Mouse (Mus musculus): ENCODE measurements around the gene Fam228b. TPM values are rescaled to one million over a fixed set of nuclear protein-coding genes. Genes with fewer than 3 reads are reported as not detected.
"Not testable (repeated sequence)": the region's sequence is repeated elsewhere in the genome, so short reads cannot be mapped to it uniquely, and the experiment has no call there.

The Fam228b gene
- 2.2 and 2.6 TPM in 2 replicates for polyA plus RNA-seq (2016; fragmentation: Nextera tagmentation; extraction: Ambion mirVana)

GRCm38 (mm10) chr12:4768492-4769332 lies at the start of gene Fam228b, which contains the start of gene Pfn4:
Gene Fam228b (minus strand): TSS chr12:4769267.
Gene Pfn4 (plus strand): TSS chr12:4769022.
- DNase-seq (ENCODE audit: low spot score), result peak; percentile 97
- Histone ChIP-seq H3K27me3 (ENCODE audit: insufficient read depth, poor library complexity, severe bottlenecking) (no peaks in the 10 kb centered on the region), H3K4me1 (0 out of 2 replicates have a peak, but pooled peaks cover 3% of the 10 kb centered on the region), H3K27ac (peak within 1 kb of the TSS; percentile 97), H3K36me3 (no peaks in the 10 kb centered on the region), H3K4me3 (peak within 1 kb of the TSS; percentile 85), H3K9me3 (no peaks in the 10 kb centered on the region)
- 4% methylated on average over 61 of the region's 61 CpGs for WGBS

GRCm38 (mm10) chr12:4817361-4818101 lies 48.5 kb upstream of the Fam228b start, which contains the start of gene Sf3b6:
Gene Sf3b6 (plus strand): TSS chr12:4817544.
- no peaks in the 10 kb centered on the region for H3K27me3 ChIP-seq (ENCODE audit: insufficient read depth, poor library complexity, severe bottlenecking)
- WGBS, result under 1% methylated on average over 49 of the region's 49 CpGs
- peak within 1 kb of the TSS; percentile 83 for H3K4me3 ChIP-seq
- peak; percentile 99 for DNase-seq (ENCODE audit: low spot score)
- H3K4me1 ChIP-seq, result peaks cover 14% of the 10 kb centered on the region
- H3K27ac ChIP-seq, result peak within 1 kb of the TSS; percentile 94
- no peaks in the 10 kb centered on the region for H3K9me3 ChIP-seq
- peaks cover 24% of the 10 kb centered on the region for H3K36me3 ChIP-seq

GRCm38 (mm10) chr12:4816680-4817360 lies 47.8 kb upstream of the Fam228b start:
- Histone ChIP-seq H3K36me3 (peaks cover 19% of the 10 kb centered on the region), H3K27me3 (ENCODE audit: insufficient read depth, poor library complexity, severe bottlenecking) (no peaks in the 10 kb centered on the region), H3K27ac (peak overlapping the region; percentile 94), H3K4me3 (peak overlapping the region; percentile 83), H3K4me1 (peaks cover 14% of the 10 kb centered on the region), H3K9me3 (no peaks in the 10 kb centered on the region)
- WGBS, result 9% methylated on average over 24 of the region's 24 CpGs
- no peak for DNase-seq (ENCODE audit: low spot score)

GRCm38 (mm10) chr12:4813636-4814035 lies 44.6 kb upstream of the Fam228b start:
- no peak overlapping the region for H3K4me3 ChIP-seq
- 89% methylated on average over 4 of the region's 4 CpGs for WGBS
- no peaks in the 10 kb centered on the region for H3K9me3 ChIP-seq
- peaks cover 13% of the 10 kb centered on the region for H3K4me1 ChIP-seq
- DNase-seq (ENCODE audit: low spot score), result no peak
- no peaks in the 10 kb centered on the region for H3K27me3 ChIP-seq (ENCODE audit: insufficient read depth, poor library complexity, severe bottlenecking)
- H3K27ac ChIP-seq, result no peak overlapping the region
- no peaks in the 10 kb centered on the region for H3K36me3 ChIP-seq

GRCm38 (mm10) chr12:4811705-4812104 lies 42.6 kb upstream of the Fam228b start:
- DNase-seq (ENCODE audit: low spot score), result no peak
- H3K9me3 ChIP-seq, result no peaks in the 10 kb centered on the region
- H3K27me3 ChIP-seq (ENCODE audit: insufficient read depth, poor library complexity, severe bottlenecking), result no peaks in the 10 kb centered on the region
- H3K27ac ChIP-seq, result no peak overlapping the region
- peaks cover 3% of the 10 kb centered on the region; the same call in 1 of the 2 replicates for H3K4me1 ChIP-seq
- no peaks in the 10 kb centered on the region for H3K36me3 ChIP-seq
- H3K4me3 ChIP-seq, result no peak overlapping the region
- 64% methylated on average over 3 of the region's 3 CpGs for WGBS

- Histone ChIP-seq H3K4me3 (no peak overlapping the region), H3K9me3 (no peaks in the 10 kb centered on the region), H3K4me1 (no peaks in the 10 kb centered on the region), H3K27ac (no peak overlapping the region), H3K36me3 (no peaks in the 10 kb centered on the region), H3K27me3 (ENCODE audit: insufficient read depth, poor library complexity, severe bottlenecking) (no peaks in the 10 kb centered on the region)
- DNase-seq (ENCODE audit: low spot score), result no peak
- WGBS, result 71% methylated on average over 4 of the region's 4 CpGs
These were observed 42.0 kb upstream of the Fam228b start for GRCm38 (mm10) chr12:4811036-4811435.

- DNase-seq (ENCODE audit: low spot score), result not testable (repeated sequence)
These were observed 28.4 kb upstream of the Fam228b start for GRCm38 (mm10) chr12:4797471-4797870.

GRCm38 (mm10) chr12:4793718-4794117 lies 24.7 kb upstream of the Fam228b start:
- Histone ChIP-seq H3K27me3 (ENCODE audit: insufficient read depth, poor library complexity, severe bottlenecking) (no peaks in the 10 kb centered on the region), H3K4me1 (no peaks in the 10 kb centered on the region), H3K4me3 (no peak overlapping the region), H3K9me3 (no peaks in the 10 kb centered on the region), H3K27ac (no peak overlapping the region), H3K36me3 (no peaks in the 10 kb centered on the region)
- WGBS, result 82% methylated on average over 1 of the region's 1 CpGs
- peak; percentile 77 for DNase-seq (ENCODE audit: low spot score)

More at GRCm38 (mm10) chr12:4797471-4797870, 28.4 kb upstream of the Fam228b start:
- H3K9me3 ChIP-seq; H3K36me3 ChIP-seq; H3K27me3 ChIP-seq (ENCODE audit: insufficient read depth, poor library complexity, severe bottlenecking); H3K4me3 ChIP-seq; H3K4me1 ChIP-seq; H3K27ac ChIP-seq: not testable (repeated sequence)
- 85% methylated on average over 6 of the region's 6 CpGs for WGBS

- H3K27ac ChIP-seq; DNase-seq (ENCODE audit: low spot score); H3K27me3 ChIP-seq (ENCODE audit: insufficient read depth, poor library complexity, severe bottlenecking); H3K4me3 ChIP-seq; H3K9me3 ChIP-seq; H3K36me3 ChIP-seq; H3K4me1 ChIP-seq: not testable (repeated sequence)
- 92% methylated on average over 25 of the region's 25 CpGs for WGBS
These were observed 19.1 kb upstream of the Fam228b start for GRCm38 (mm10) chr12:4788128-4788527.

- Histone ChIP-seq H3K4me3 (no peak overlapping the region), H3K27me3 (ENCODE audit: insufficient read depth, poor library complexity, severe bottlenecking) (no peaks in the 10 kb centered on the region), H3K4me1 (no peaks in the 10 kb centered on the region), H3K27ac (no peak overlapping the region), H3K9me3 (no peaks in the 10 kb centered on the region), H3K36me3 (no peaks in the 10 kb centered on the region)
- DNase-seq (ENCODE audit: low spot score), result no peak
- 71% methylated on average over 2 of the region's 2 CpGs for WGBS
These were observed 15.4 kb upstream of the Fam228b start for GRCm38 (mm10) chr12:4784466-4784865.

GRCm38 (mm10) chr12:4783598-4783997 lies 14.5 kb upstream of the Fam228b start:
- H3K27ac ChIP-seq, result no peak overlapping the region
- no peaks in the 10 kb centered on the region for H3K36me3 ChIP-seq
- H3K4me1 ChIP-seq, result no peaks in the 10 kb centered on the region
- DNase-seq (ENCODE audit: low spot score), result no peak
- 56% methylated on average over 5 of the region's 5 CpGs for WGBS
- H3K4me3 ChIP-seq, result no peak overlapping the region
- no peaks in the 10 kb centered on the region for H3K27me3 ChIP-seq (ENCODE audit: insufficient read depth, poor library complexity, severe bottlenecking)
- no peaks in the 10 kb centered on the region for H3K9me3 ChIP-seq

GRCm38 (mm10) chr12:4781725-4782404 lies 12.8 kb upstream of the Fam228b start:
- not testable (repeated sequence) for H3K36me3 ChIP-seq; H3K4me3 ChIP-seq; H3K27me3 ChIP-seq (ENCODE audit: insufficient read depth, poor library complexity, severe bottlenecking); H3K4me1 ChIP-seq; H3K27ac ChIP-seq; H3K9me3 ChIP-seq
- DNase-seq (ENCODE audit: low spot score), result peak; percentile 19
- 83% methylated on average over 9 of the region's 9 CpGs for WGBS

Data from heart, embryonic 10.5 days (tissue).